Mouse (Mus musculus) hindbrain, embryonic 10.5 days (tissue): ENCODE data around the gene Tle2. TPM values are rescaled to one million over a fixed set of nuclear protein-coding genes. Genes with fewer than 3 reads are reported as not detected.
A peak's percentile ranks its signal among the peaks of the same experiment; 100 is the strongest.

Source experiments
- DNase-seq: peaks from one replicate; pipeline ENCODE4 v3.0.0-alpha.2; 2017; ENCODE audit warnings: low spot score
- H3K27ac ChIP-seq: fragments of 300-500 bp; sonication (generic); 2 replicates; pipeline ENCODE4 v1.5.1; 2016; ENCODE audit warnings: mild to moderate bottlenecking, moderate library complexity
- H3K27me3 ChIP-seq: fragments of 300-500 bp; sonication (generic); 2 replicates; pipeline ENCODE4 v1.6.1; 2016; ENCODE audit warnings: mild to moderate bottlenecking; ENCODE audit not compliant: poor library complexity, insufficient read depth, severe bottlenecking
- H3K36me3 ChIP-seq: fragments of 300-500 bp; sonication (generic); 2 replicates; pipeline ENCODE4 v1.6.1; 2016; ENCODE audit warnings: mild to moderate bottlenecking, moderate library complexity
- H3K4me1 ChIP-seq: fragments of 300-500 bp; sonication (generic); replicated peaks from 2 replicates; pipeline ENCODE4 v1.6.1; 2016; ENCODE audit warnings: mild to moderate bottlenecking
- H3K4me3 ChIP-seq: fragments of 300-500 bp; sonication (generic); 2 replicates; pipeline ENCODE4 v1.5.1; 2016; ENCODE audit warnings: mild to moderate bottlenecking, moderate library complexity
- H3K9me3 ChIP-seq: fragments of 300-500 bp; sonication (generic); 2 replicates; pipeline ENCODE4 v1.6.1; 2016; ENCODE audit warnings: mild to moderate bottlenecking, moderate library complexity
- WGBS: fragments of 180-500 bp; shearing (Covaris S2); methylation state at CpG from one replicate; pipeline ENCODE4 v1.1.7; 2016; 5-methylcytosine and 5-hydroxymethylcytosine counted together
- polyA plus RNA-seq: library from polyadenylated mRNA; unstranded; fragments of >200 nt; fragmentation: Nextera tagmentation; extraction: Ambion mirVana; gene quantifications from 2 replicates; pipeline ENCODE4 v1.2.1, GENCODE M21; 2016

Tle2 gene
- polyA plus RNA-seq, 1 experiment from 2014 or later: 15.7 TPM

GRCm38 (mm10) chr10:81604968-81605665, 30.8 kb downstream of the Tle2 start:
- peak overlapping the region; percentile 91 for H3K27ac ChIP-seq
- peaks cover 23% of the 10 kb centered on the region for H3K27me3 ChIP-seq
- DNase-seq: peak; percentile 88
- peaks cover 49% of the 10 kb centered on the region for H3K4me1 ChIP-seq
- H3K36me3 ChIP-seq: peaks cover 17% of the 10 kb centered on the region; the same call in 1 of the 2 replicates
- no peaks in the 10 kb centered on the region for H3K9me3 ChIP-seq
- 21% methylated on average over 29 of the region's 29 CpGs for WGBS
- H3K4me3 ChIP-seq: peak overlapping the region; percentile 68

GRCm38 (mm10) chr10:81605666-81605973, 31.3 kb downstream of the Tle2 start:
- Histone ChIP-seq H3K36me3 (peaks cover 17% of the 10 kb centered on the region; the same call in 1 of the 2 replicates), H3K27ac (peak overlapping the region; percentile 91), H3K27me3 (peaks cover 21% of the 10 kb centered on the region), H3K4me1 (peaks cover 44% of the 10 kb centered on the region), H3K9me3 (no peaks in the 10 kb centered on the region), H3K4me3 (peak overlapping the region; percentile 68)
- WGBS: 4% methylated on average over 14 of the region's 14 CpGs
- no peak for DNase-seq

GRCm38 (mm10) chr10:81605974-81606751, 31.8 kb downstream of the Tle2 start, which contains the start of gene BC025920:
TSS of gene BC025920 (plus strand) at chr10:81606270.
- Histone ChIP-seq H3K36me3 (peaks cover 17% of the 10 kb centered on the region; the same call in 1 of the 2 replicates), H3K4me3 (peak within 1 kb of the TSS; percentile 68), H3K4me1 (peaks cover 38% of the 10 kb centered on the region), H3K27ac (peak within 1 kb of the TSS; percentile 91), H3K27me3 (peaks cover 20% of the 10 kb centered on the region), H3K9me3 (0 out of 2 replicates have a peak, but pooled peaks cover 4% of the 10 kb centered on the region)
- WGBS: 1% methylated on average over 39 of the region's 39 CpGs
- DNase-seq: peak; percentile 94

GRCm38 (mm10) chr10:81608308-81608707, 33.9 kb downstream of the Tle2 start:
- WGBS: 80% methylated on average over 1 of the region's 1 CpGs

GRCm38 (mm10) chr10:81612779-81613178, 38.4 kb downstream of the Tle2 start:
- no peaks in the 10 kb centered on the region for H3K27me3 ChIP-seq
- no peak overlapping the region for H3K27ac ChIP-seq
- H3K4me3 ChIP-seq: no peak overlapping the region
- peaks cover 17% of the 10 kb centered on the region; the same call in 1 of the 2 replicates for H3K36me3 ChIP-seq
- 0 out of 2 replicates have a peak, but pooled peaks cover 4% of the 10 kb centered on the region for H3K9me3 ChIP-seq
- H3K4me1 ChIP-seq: peaks cover 10% of the 10 kb centered on the region; the same call in 1 of the 2 replicates
- DNase-seq: no peak
- 71% methylated on average over 3 of the region's 3 CpGs for WGBS

More at GRCm38 (mm10) chr10:81608308-81608707, 33.9 kb downstream of the Tle2 start:
- no peak overlapping the region for H3K4me3 ChIP-seq
- H3K36me3 ChIP-seq: peaks cover 17% of the 10 kb centered on the region; the same call in 1 of the 2 replicates
- H3K4me1 ChIP-seq: peaks cover 20% of the 10 kb centered on the region
- no peak overlapping the region for H3K27ac ChIP-seq
- H3K9me3 ChIP-seq: 0 out of 2 replicates have a peak, but pooled peaks cover 4% of the 10 kb centered on the region
- H3K27me3 ChIP-seq: peaks cover 6% of the 10 kb centered on the region; the same call in 1 of the 2 replicates
- no peak for DNase-seq

- Histone ChIP-seq H3K27me3 (no peaks in the 10 kb centered on the region), H3K4me3 (no peak overlapping the region), H3K4me1 (peaks cover 10% of the 10 kb centered on the region; the same call in 1 of the 2 replicates), H3K9me3 (0 out of 2 replicates have a peak, but pooled peaks cover 4% of the 10 kb centered on the region), H3K36me3 (peaks cover 7% of the 10 kb centered on the region), H3K27ac (no peak overlapping the region)
- 74% methylated on average over 6 of the region's 6 CpGs for WGBS
- DNase-seq: peak; percentile 22
Measured at GRCm38 (mm10) chr10:81615486-81615885, 41.1 kb downstream of the Tle2 start.

- DNase-seq: no peak
- Histone ChIP-seq H3K9me3 (no peaks in the 10 kb centered on the region), H3K4me3 (no peak overlapping the region), H3K36me3 (peaks cover 52% of the 10 kb centered on the region), H3K4me1 (peaks cover 10% of the 10 kb centered on the region; the same call in 1 of the 2 replicates), H3K27ac (no peak overlapping the region), H3K27me3 (no peaks in the 10 kb centered on the region)
- 89% methylated on average over 5 of the region's 5 CpGs for WGBS
Measured at GRCm38 (mm10) chr10:81619976-81620375, 45.6 kb downstream of the Tle2 start.

- Histone ChIP-seq H3K27me3 (no peaks in the 10 kb centered on the region), H3K36me3 (peaks cover 60% of the 10 kb centered on the region), H3K4me1 (peaks cover 4% of the 10 kb centered on the region; the same call in 1 of the 2 replicates), H3K27ac (no peak overlapping the region), H3K4me3 (no peak overlapping the region), H3K9me3 (no peaks in the 10 kb centered on the region)
- 53% methylated on average over 9 of the region's 9 CpGs for WGBS
- no peak for DNase-seq
Measured at GRCm38 (mm10) chr10:81620786-81621185, 46.4 kb downstream of the Tle2 start.

GRCm38 (mm10) chr10:81623441-81623840, 49.1 kb downstream of the Tle2 start:
- WGBS: 59% methylated on average over 8 of the region's 8 CpGs
- Histone ChIP-seq H3K9me3 (no peaks in the 10 kb centered on the region), H3K4me3 (no peak overlapping the region), H3K36me3 (peaks cover 61% of the 10 kb centered on the region), H3K27ac (no peak overlapping the region), H3K4me1 (peaks cover 20% of the 10 kb centered on the region), H3K27me3 (no peaks in the 10 kb centered on the region)
- DNase-seq: no peak

- peak overlapping the region; percentile 92 for H3K27ac ChIP-seq
- peaks cover 24% of the 10 kb centered on the region for H3K4me1 ChIP-seq
- no peaks in the 10 kb centered on the region; the same call in 1 of the 2 replicates for H3K27me3 ChIP-seq
- WGBS: 90% methylated on average over 22 of the region's 22 CpGs
- H3K36me3 ChIP-seq: peaks cover 45% of the 10 kb centered on the region
- H3K9me3 ChIP-seq: no peaks in the 10 kb centered on the region
- DNase-seq: no peak
- H3K4me3 ChIP-seq: peak overlapping the region; percentile 70
Measured at GRCm38 (mm10) chr10:81626101-81626993, 52.0 kb downstream of the Tle2 start.

- peak within 1 kb of the TSS; percentile 70 for H3K4me3 ChIP-seq
- peak within 1 kb of the TSS; percentile 92 for H3K27ac ChIP-seq
- DNase-seq: peak; percentile 93
- H3K27me3 ChIP-seq: peaks cover under 1% of the 10 kb centered on the region; the same call in 1 of the 2 replicates
- WGBS: 6% methylated on average over 40 of the region's 40 CpGs
- H3K9me3 ChIP-seq: no peaks in the 10 kb centered on the region
- H3K4me1 ChIP-seq: peaks cover 27% of the 10 kb centered on the region
- H3K36me3 ChIP-seq: peaks cover 37% of the 10 kb centered on the region
Measured at GRCm38 (mm10) chr10:81626994-81627835, 52.9 kb downstream of the Tle2 start, which contains the start of gene Sirt6. TSS of gene Sirt6 (minus strand) at chr10:81627797.
